Mouse (Mus musculus): ENCODE data around the gene Cd160. TPM values are rescaled to one million over a fixed set of nuclear protein-coding genes. Genes with fewer than 3 reads are reported as not detected.

Cd160 gene
- not detected in 2 replicates for total RNA-seq (2017)

DNA sequence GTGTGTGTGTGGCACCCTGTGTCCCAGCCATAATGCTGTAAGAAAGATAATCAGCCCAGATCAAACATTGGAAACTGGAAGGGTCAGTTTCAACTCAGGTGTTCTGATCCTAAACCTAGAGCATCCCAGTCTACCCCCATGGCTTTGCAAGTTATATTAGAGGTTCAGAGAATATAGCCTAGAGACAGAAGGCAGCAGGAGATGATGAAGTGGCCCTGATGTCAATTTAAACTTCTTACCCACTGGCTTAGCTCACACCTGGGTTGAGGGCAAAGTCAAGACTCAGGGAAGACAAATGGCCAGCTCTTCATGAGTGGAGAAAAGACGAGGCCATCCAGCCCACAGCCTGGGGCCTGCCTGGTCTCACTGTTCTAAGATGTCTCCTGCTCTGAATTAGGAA lies at the start of gene Cd160, which contains the start of gene Pdzk1:
Cd160 (minus strand) TSS at position 368 of the 400 bp plus-strand sequence.
Pdzk1 (plus strand) TSS at position 301 of the 400 bp plus-strand sequence.
- no peak for ATAC-seq (replicated peaks; ENCODE audit: low read depth, poor library complexity, severe bottlenecking)

DNA sequence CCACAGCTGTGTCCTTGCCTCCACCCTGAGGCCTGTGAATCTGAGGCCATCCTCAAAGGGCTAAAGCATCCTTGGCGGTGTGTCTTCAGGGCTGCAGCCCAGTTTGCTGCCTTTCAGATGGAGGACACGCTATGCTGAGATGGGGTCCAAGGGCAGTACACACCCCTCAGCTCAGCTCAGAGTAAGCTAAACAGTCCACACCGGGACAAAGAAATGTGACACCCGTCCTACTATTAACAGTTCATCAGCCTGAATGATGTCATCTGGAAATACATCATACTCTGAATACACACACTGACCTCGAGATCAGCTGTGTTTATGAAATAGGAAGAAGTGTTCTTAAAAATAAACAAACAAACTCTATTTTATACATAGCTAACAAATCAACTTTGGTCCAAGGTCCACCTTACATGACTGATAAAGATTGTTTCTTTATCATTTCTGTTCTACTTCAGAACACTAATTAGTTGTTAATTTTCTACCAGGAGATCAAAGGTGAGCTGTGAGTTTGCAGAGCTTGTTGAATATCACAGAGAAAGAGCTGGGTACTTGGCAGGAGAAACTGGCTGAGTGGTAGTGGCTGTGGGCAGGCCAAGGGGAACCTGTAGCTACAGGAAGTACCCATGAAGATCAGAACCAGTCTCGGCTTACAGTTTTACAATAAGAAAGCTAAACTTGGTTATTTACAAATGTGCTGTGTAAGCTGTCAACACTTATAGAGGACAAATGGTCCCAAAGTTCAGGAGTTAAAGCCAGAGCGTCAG lies 45.8 kb upstream of the Cd160 start:
- no peak for ATAC-seq (replicated peaks; ENCODE audit: low read depth, poor library complexity, severe bottlenecking)

GRCm38 (mm10) chr3:96872501-96872900 lies 43.4 kb upstream of the Cd160 start:
- ATAC-seq (replicated peaks; ENCODE audit: low read depth, poor library complexity, severe bottlenecking), result no peak

GRCm38 (mm10) chr3:96871070-96871469 lies 41.9 kb upstream of the Cd160 start:
- ATAC-seq (replicated peaks; ENCODE audit: low read depth, poor library complexity, severe bottlenecking), result no peak

DNA sequence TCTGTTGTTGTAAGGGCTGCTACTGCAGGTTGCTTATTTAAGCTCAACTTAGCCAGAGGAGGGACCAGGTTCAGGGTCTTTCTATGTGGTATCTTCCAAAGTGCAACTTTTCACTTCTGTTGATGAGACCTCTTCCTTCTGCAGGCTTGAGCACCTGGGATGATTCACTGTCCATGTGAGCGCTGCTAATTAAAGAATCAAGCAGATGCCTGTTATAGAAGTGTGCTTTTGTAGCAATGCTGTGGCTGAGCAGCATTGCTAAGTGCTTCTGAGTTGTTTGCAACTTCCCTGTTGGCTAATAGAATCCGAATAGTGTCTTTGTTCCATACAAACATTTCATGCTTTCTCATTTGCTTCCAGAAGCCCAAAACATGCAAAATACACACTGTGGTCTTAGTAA lies 41.1 kb upstream of the Cd160 start:
- ATAC-seq (replicated peaks; ENCODE audit: low read depth, poor library complexity, severe bottlenecking), result no peak

GRCm38 (mm10) chr3:96869091-96869490 lies 39.9 kb upstream of the Cd160 start:
- ATAC-seq (replicated peaks; ENCODE audit: low read depth, poor library complexity, severe bottlenecking), result no peak

DNA sequence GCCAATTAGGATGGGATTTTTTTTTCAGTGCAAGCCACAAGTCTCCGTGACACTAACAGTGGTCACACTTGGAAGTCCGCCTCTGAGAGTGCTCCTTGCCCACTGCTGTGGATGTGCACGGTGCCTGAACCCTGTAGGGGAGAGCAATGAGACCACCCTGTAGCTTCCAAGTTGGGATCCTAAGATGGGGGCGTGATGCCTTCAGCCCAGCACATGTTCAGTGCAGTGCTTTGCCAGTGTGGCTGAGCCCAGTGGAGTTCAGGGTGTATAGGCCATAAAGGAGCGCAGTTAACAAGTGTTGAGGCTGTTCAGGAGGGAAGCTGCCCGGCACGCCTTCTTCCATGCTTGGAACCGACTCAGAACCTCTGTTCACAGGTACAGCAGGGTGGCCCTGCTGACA lies 39.4 kb upstream of the Cd160 start:
- no peak for ATAC-seq (replicated peaks; ENCODE audit: low read depth, poor library complexity, severe bottlenecking)

- no peak for ATAC-seq (replicated peaks; ENCODE audit: low read depth, poor library complexity, severe bottlenecking)
Measured at GRCm38 (mm10) chr3:96867863-96868262, 38.7 kb upstream of the Cd160 start.

- ATAC-seq (replicated peaks; ENCODE audit: low read depth, poor library complexity, severe bottlenecking), result no peak
Measured at GRCm38 (mm10) chr3:96860498-96860897, 31.3 kb upstream of the Cd160 start.

DNA sequence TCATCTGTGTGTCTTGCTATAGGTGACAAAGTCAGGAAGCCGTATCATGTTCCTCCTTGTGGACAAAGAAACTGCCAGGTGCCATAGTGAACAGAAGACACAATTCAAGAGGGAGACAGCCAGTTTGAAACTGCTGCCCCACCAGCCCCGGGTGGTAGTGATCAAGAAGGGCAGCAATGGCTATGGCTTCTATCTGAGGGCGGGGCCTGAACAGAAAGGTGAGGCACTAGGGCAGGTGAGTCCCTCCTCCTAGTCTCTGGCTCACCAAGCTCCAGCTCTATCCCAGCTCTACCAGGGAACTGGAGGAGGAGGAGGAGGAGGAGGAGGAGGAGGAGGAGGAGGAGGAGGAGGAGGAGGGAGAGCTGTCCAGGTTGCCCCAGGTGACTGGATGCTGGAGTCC lies 26.7 kb upstream of the Cd160 start:
- no peak for ATAC-seq (replicated peaks; ENCODE audit: low read depth, poor library complexity, severe bottlenecking)

DNA sequence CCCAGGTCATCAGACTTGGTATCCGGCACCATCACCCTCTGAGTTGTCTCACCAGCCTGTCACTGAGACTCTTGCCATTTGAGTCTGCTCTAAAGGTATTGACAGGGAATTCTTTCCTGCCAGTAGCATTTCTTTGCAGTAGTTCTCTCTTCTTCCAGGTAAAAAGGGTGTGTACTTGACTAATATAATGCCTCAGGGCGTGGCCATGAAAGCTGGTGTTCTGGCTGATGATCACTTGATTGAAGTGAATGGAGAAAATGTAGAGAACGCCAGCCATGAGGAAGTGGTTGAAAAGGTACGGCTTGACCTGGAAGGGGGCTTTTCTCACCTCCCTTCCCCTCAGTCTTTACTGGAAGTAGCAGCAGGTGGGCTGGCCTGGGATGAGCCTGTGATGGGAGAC lies 25.2 kb upstream of the Cd160 start:
- ATAC-seq (replicated peaks; ENCODE audit: low read depth, poor library complexity, severe bottlenecking), result no peak

GRCm38 (mm10) chr3:96852561-96852960 lies 23.4 kb upstream of the Cd160 start:
- no peak for ATAC-seq (replicated peaks; ENCODE audit: low read depth, poor library complexity, severe bottlenecking)

- no peak for ATAC-seq (replicated peaks; ENCODE audit: low read depth, poor library complexity, severe bottlenecking)
Measured at GRCm38 (mm10) chr3:96849168-96849727, 20.1 kb upstream of the Cd160 start.

- ATAC-seq (replicated peaks; ENCODE audit: low read depth, poor library complexity, severe bottlenecking), result no peak
Measured at GRCm38 (mm10) chr3:96848470-96848869, 19.3 kb upstream of the Cd160 start.

DNA sequence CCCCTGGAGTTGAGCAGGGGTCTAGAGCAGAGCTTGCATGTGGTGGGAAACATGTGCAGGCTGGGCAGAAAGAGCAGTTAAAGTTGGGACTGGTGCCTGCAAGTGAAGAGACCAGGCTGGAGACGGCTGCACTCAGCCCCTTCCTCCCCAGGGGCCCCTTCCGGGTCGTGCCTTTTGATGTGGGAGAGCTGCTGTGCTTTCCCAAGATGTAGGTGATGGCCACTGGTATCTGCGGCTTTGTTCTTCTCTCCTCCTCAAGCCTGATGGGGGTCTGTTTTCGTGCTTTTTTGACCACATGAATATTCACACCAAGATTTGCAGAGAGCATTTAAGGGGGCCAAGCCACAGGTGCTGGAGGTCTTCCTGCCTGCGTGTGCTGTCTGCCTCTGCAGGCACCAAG lies 18.5 kb upstream of the Cd160 start:
- ATAC-seq (replicated peaks; ENCODE audit: low read depth, poor library complexity, severe bottlenecking), result no peak

DNA sequence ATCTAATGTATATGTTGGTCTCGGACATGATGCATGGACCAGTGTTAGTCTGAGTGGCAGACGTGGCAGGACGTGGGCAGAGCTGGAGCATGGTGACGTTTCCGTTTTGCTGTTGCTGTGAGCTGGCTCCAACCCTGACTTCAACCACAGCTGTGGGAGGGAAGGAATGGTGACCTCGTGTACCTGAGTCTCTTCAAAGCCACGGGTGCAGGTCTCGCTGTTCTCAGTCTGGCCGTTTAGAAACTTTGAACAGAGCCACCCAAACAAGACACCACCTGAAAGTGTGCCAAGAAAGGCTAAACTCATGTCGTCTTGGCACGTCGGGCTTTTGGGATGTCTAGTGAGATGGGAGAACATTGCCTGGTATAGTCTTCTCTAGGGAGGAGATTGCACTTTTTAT lies 17.8 kb upstream of the Cd160 start:
- no peak for ATAC-seq (replicated peaks; ENCODE audit: low read depth, poor library complexity, severe bottlenecking)

DNA sequence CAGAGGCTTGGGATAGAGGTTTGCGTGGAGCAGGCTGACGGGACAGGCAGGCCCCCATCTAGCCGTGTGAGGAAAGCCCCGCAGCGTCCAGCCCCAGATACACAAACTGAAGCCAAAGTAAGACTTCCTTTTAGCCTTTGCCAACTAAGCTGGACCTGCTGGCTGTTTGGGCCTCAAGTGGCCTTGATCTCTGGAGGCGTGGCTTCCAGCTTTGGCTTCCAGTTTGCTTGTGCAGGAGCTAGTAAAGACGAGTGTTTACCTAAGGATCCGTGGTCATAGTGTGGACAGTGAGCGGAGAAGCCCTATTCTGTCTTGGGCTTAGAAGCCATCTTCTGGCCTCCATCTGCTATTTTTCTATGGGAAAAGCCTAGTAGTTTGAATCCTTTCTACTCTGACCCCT lies 16.7 kb upstream of the Cd160 start:
- no peak for ATAC-seq (replicated peaks; ENCODE audit: low read depth, poor library complexity, severe bottlenecking)

DNA sequence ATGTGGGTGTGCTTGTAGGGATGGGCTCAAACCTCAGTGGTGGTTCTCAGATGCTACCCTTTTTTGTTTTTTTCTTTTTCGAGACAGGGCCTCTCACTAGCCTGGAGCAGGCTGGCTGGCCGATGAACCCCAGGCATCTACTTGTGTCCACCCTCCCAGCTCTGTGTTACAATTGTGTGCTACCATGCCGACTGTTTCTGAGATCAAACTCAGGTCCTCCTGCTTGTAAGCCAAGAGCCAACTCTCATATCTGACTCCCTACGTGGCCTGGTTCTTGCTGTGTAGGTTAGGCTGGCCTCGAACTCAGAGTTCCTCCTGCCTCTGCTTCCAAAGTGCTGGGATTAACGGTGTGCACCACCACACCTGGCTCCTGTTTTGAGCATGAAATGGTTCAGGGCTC lies 16.0 kb upstream of the Cd160 start:
- ATAC-seq (replicated peaks; ENCODE audit: low read depth, poor library complexity, severe bottlenecking), result no peak

DNA sequence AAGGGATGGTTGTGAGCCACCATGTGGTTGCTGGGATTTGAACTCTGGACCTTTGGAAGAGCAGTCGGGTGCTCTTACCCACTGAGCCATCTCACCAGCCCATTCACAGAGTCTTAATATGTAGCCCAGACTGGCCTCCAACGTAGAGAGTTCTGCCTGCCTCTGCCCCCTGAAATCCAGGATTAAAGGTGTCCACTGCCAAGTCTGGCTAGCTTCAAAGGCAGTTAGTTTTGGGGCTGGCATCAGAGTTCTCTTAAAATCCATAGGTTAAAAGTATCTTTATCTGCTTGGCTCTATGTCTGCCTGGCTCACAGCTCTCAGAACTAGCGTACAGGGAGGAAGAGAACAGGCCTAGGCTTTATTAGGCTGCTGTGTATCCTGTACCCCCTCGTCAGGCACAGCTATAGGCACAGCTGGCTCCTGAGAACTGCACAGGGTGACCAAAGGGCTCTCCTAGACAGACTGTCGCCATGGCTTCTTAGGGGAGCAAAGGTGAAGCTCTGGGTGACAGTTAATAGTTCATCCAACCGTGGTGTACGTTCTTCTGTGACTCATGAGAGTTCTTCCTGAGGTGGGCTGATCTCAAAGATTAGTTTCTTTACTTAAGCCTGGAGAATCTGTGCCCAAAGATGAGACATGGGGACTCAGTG lies 10.0 kb upstream of the Cd160 start:
- no peak for ATAC-seq (replicated peaks; ENCODE audit: low read depth, poor library complexity, severe bottlenecking)

- ATAC-seq (replicated peaks; ENCODE audit: low read depth, poor library complexity, severe bottlenecking), result no peak
Measured at GRCm38 (mm10) chr3:96836414-96836813, 7.3 kb upstream of the Cd160 start.

DNA sequence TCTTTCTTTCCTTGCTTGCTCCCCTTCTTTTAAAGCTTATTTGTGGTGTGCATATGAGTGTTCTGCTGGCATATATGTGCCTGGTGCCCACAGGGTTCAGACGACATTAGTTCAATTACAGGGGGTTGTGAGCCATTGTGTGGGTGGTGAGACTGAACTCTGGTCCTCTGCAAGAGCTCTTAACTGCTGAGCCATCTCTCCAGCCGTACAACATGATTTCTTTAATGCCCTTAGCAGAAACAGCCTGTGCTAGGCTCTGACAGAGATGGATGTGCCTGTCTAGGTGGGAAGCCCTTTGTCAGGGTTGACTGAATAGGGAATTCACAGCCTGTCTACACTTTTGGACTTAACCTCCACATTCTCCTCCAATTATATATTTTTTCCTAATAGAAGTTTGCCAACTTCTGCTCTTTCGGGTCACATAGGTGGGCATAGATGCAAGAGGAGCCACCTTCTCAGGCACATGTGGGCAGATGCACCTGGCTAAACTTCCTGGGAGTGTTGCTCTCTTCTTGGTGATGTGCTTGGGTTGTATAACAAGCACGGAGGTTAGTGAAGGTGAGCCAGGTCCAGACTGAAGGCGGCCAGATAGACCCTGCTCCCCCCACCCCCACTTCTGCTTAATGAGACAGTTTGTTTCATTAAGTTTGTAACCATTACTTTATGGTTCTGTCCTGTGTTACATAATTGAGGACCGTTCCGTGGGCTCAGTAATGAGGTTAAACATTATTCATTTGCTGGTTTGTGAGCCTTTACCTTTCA lies 5.6 kb upstream of the Cd160 start:
- ATAC-seq (replicated peaks; ENCODE audit: low read depth, poor library complexity, severe bottlenecking), result no peak
